Mouse (Mus musculus) stomach, embryonic 14.5 days (tissue): Measurements from ENCODE around the gene Hmcn2. TPM values are rescaled to one million over a fixed set of nuclear protein-coding genes. Genes with fewer than 3 reads are reported as not detected.

Experiments used
- ATAC-seq: fragments of 200-750 bp; cut with Nextera tagmentation; 2 replicates; pipeline ENCODE4 v1.8.0; 2017; ENCODE audit warnings: low read depth, moderate TSS enrichment; ENCODE audit not compliant: insufficient number of reproducible peaks, insufficient read depth, low FRiP score
- H3K27ac ChIP-seq: fragments of 300-500 bp; sonication (generic); 2 replicates; pipeline ENCODE4 v1.5.1; 2014; ENCODE audit warnings: mild to moderate bottlenecking, low read length, moderate library complexity, mixed read lengths
- H3K27me3 ChIP-seq: fragments of 300-500 bp; sonication (generic); 2 replicates; pipeline ENCODE4 v1.6.1; 2014; ENCODE audit warnings: low read length, control low read depth, mixed read lengths; ENCODE audit not compliant: control insufficient read depth, insufficient read depth
- H3K36me3 ChIP-seq: fragments of 300-500 bp; sonication (generic); 2 replicates; pipeline ENCODE4 v1.6.1; 2014; ENCODE audit warnings: mild to moderate bottlenecking, control low read depth, low read length, moderate library complexity, mixed read lengths; ENCODE audit not compliant: control insufficient read depth, insufficient read depth
- H3K4me1 ChIP-seq: fragments of 300-500 bp; sonication (generic); 2 replicates; pipeline ENCODE4 v1.6.1; 2014; ENCODE audit warnings: low read length, control low read depth, mixed read lengths; ENCODE audit not compliant: control insufficient read depth, insufficient read depth
- H3K4me2 ChIP-seq: fragments of 300-500 bp; sonication (generic); replicated peaks from 2 replicates; pipeline ENCODE4 v1.6.1; 2014; ENCODE audit warnings: low read depth, low read length, control low read depth
- H3K4me3 ChIP-seq: fragments of 300-500 bp; sonication (generic); 2 replicates; pipeline ENCODE4 v1.5.1; 2014; ENCODE audit warnings: low read depth, low read length, control low read depth
- H3K9ac ChIP-seq: fragments of 300-500 bp; sonication (generic); replicated peaks from 2 replicates; pipeline ENCODE4 v1.6.1; 2014; ENCODE audit warnings: low read depth, mild to moderate bottlenecking, control low read depth, low read length, moderate library complexity, mixed read lengths
- H3K9me3 ChIP-seq: fragments of 300-500 bp; sonication (generic); 2 replicates; pipeline ENCODE4 v1.6.1; 2016; ENCODE audit warnings: low read depth, low read length, control low read depth; ENCODE audit not compliant: control insufficient read depth
- WGBS: fragments of 180-500 bp; shearing (Covaris S2); extraction: QIAGEN DNeasy Blood & Tissue Kit; methylation state at CpG from one replicate; pipeline ENCODE4 v1.1.7; 2014; 5-methylcytosine and 5-hydroxymethylcytosine counted together
- polyA plus RNA-seq: library from polyadenylated mRNA; unstranded; fragments of >200 nt; fragmentation: Nextera tagmentation; extraction: Ambion mirVana; gene quantifications from 2 replicates; pipeline ENCODE4 v1.2.1, GENCODE M21; 2014

Hmcn2 gene
- polyA plus RNA-seq, 1 experiment from 2014 or later, result 4.1 TPM

DNA sequence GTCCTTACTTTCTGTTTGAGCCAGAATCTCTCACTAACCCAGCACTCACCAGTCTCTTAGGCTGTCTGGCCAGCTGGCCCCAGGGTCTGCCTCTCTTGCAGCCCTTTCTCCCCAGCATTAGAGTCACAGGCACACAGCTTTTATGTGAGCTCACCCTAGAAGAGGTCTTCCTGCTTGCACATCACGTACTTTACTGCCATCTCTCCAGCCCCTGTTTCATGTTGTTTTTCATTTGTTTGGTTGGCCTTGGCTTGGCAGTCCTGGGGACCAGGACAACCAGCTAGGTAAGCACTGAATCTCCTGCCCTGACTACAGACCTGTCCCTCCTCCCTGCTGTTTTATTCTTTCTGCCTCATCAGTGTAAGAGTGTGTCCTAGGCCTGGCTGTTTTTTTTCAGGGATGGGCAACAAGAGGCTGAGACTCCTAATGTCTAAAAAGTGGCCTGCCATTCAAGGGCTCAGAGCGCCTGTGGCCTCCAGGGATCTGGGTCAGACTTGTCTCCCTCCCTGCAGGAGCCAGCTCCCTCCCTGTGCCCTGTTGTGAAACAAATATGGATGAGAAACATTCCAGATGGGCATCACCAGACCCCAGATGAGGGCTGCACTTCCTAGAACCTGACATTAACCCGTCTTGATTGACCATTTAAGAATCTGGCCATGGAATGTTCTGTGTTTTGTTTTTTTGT, 134.7 kb downstream of the Hmcn2 start:
- no peaks in the 10 kb centered on the region for H3K27me3 ChIP-seq
- no peak for ATAC-seq
- H3K9ac ChIP-seq, result no peak overlapping the region
- H3K27ac ChIP-seq, result peak overlapping the region; percentile 30
- H3K4me3 ChIP-seq, result no peak overlapping the region
- 63% methylated on average over 3 of the region's 3 CpGs for WGBS
- H3K36me3 ChIP-seq, result no peaks in the 10 kb centered on the region
- H3K4me1 ChIP-seq, result peaks cover 16% of the 10 kb centered on the region; the same call in 1 of the 2 replicates
- H3K4me2 ChIP-seq, result no peak overlapping the region
- no peaks in the 10 kb centered on the region for H3K9me3 ChIP-seq

DNA sequence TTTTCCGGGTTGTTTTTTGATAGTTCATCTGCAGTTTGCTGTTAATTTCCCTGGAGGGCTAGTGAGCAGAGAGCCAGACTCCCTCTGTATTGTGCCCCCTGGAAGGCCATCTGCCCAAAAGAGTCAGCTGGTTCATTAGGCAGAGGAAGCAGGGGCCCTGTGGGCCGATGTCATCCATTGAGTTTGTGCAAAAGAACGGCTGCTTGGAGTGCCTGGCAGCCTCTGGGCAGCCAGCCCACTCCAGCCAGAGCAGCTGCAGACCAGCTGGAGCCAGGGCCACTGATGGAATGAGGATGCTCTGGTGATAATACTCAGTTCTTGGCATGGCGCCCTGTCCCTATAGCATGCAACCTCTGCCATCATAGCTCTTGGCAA, 135.2 kb downstream of the Hmcn2 start:
- ATAC-seq, result peak; percentile 59
- H3K9ac ChIP-seq, result no peak overlapping the region
- H3K4me3 ChIP-seq, result no peak overlapping the region
- peaks cover 17% of the 10 kb centered on the region; the same call in 1 of the 2 replicates for H3K4me1 ChIP-seq
- peak overlapping the region; percentile 30 for H3K27ac ChIP-seq
- H3K36me3 ChIP-seq, result no peaks in the 10 kb centered on the region
- 43% methylated on average over 4 of the region's 4 CpGs for WGBS
- no peaks in the 10 kb centered on the region for H3K9me3 ChIP-seq
- H3K27me3 ChIP-seq, result no peaks in the 10 kb centered on the region
- no peak overlapping the region for H3K4me2 ChIP-seq

DNA sequence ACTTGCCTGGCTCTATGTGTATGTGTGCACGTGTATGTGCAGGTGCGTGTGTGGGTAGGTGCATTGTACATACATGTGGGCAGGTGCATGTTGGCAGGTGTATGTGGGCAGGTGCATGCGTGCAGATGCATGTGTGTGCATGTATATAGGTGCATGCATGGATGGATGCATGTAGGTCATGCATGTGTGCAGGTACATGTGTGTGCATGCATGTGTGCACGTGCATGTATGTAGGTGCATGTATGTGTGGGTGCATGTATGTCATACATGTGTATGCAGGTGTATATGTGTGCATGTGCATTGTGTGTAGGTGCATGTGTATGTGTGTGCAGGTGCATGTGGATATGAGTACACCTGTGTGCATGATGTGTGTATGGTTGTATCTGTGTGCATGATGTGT, 135.7 kb downstream of the Hmcn2 start:
- Histone ChIP-seq H3K27me3 (no peaks in the 10 kb centered on the region), H3K4me2 (no peak overlapping the region), H3K27ac (no peak overlapping the region), H3K9ac (no peak overlapping the region), H3K9me3 (no peaks in the 10 kb centered on the region), H3K4me3 (no peak overlapping the region), H3K4me1 (peaks cover 17% of the 10 kb centered on the region; the same call in 1 of the 2 replicates), H3K36me3 (no peaks in the 10 kb centered on the region)
- ATAC-seq, result 0 out of 2 replicates have a peak, but pooled peaks have one; percentile 35
- WGBS, result 92% methylated on average over 4 of the region's 4 CpGs

DNA sequence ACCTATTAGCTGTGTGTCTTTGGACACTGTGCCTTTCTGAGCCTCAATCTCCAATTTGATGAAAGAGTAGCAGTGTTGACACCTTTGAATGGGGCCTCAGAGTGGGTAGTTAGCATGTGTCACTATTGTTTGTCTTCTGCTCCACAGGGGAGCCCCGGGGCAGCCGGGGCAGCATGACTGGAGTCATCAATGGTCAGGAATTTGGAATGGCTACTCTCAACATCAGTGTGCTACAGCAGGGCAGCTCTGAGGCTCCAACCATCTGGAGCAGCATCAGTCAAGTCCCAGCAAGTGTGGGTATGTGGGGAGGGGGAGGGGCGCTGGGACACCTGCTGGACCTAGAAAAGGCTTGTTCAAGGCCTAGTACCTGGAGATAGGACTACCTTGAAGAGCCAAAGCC, 136.4 kb downstream of the Hmcn2 start:
- ATAC-seq, result no peak
- H3K27me3 ChIP-seq, result no peaks in the 10 kb centered on the region
- 52% methylated on average over 3 of the region's 3 CpGs for WGBS
- no peak overlapping the region for H3K4me3 ChIP-seq
- no peak overlapping the region for H3K9ac ChIP-seq
- no peak overlapping the region for H3K27ac ChIP-seq
- peaks cover 17% of the 10 kb centered on the region; the same call in 1 of the 2 replicates for H3K4me1 ChIP-seq
- H3K9me3 ChIP-seq, result no peaks in the 10 kb centered on the region
- no peak overlapping the region for H3K4me2 ChIP-seq
- no peaks in the 10 kb centered on the region for H3K36me3 ChIP-seq

DNA sequence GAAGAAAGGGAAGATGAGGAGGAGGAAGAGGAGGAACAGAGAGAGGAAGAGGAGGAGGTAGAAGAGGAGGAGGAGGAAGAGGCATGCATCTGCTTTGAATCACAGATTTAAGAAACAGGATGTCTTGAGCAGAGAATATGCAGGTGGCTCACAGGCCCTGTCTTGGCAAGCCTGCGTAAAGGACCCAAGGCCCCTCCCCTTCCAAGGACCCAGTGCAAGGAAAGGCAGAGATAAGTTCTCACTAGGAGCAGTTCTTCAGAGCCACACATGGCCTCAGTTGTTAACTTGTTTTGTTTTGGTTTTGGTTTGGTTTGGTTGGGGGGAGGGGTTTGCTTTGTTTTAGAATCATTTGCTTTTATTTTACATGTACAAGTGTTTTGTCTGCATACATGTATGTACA, 137.3 kb downstream of the Hmcn2 start:
- no peak for ATAC-seq
- Histone ChIP-seq H3K27me3 (no peaks in the 10 kb centered on the region), H3K9me3 (no peaks in the 10 kb centered on the region), H3K27ac (no peak overlapping the region), H3K4me3 (no peak overlapping the region), H3K4me1 (peaks cover 17% of the 10 kb centered on the region; the same call in 1 of the 2 replicates), H3K4me2 (no peak overlapping the region), H3K9ac (no peak overlapping the region), H3K36me3 (no peaks in the 10 kb centered on the region)
- 10% methylated on average over 1 of the region's 1 CpGs for WGBS

DNA sequence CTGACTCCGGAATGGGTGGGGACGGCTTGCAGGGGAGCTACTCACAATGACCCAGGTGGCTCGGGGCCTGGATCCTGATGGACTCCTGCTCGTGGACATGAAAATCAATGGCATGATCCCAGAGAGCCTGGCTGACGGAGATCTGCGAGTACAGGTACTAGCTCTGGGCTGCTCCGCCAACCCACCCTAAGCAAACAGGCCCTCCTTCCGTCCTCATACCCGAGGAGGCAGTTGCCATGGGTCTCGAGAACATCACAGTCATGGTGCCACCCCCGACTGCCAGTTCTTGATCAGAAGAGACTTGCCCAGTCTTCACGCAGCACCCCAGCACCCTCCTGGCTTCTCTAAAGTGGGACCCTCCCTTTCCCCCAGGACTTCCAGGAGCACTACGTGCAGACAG, 138.8 kb downstream of the Hmcn2 start:
- 77% methylated on average over 13 of the region's 13 CpGs for WGBS
- Histone ChIP-seq H3K9ac (no peak overlapping the region), H3K36me3 (no peaks in the 10 kb centered on the region), H3K4me1 (peaks cover 17% of the 10 kb centered on the region; the same call in 1 of the 2 replicates), H3K9me3 (no peaks in the 10 kb centered on the region), H3K27ac (no peak overlapping the region), H3K4me3 (no peak overlapping the region), H3K27me3 (no peaks in the 10 kb centered on the region), H3K4me2 (no peak overlapping the region)
- no peak for ATAC-seq

DNA sequence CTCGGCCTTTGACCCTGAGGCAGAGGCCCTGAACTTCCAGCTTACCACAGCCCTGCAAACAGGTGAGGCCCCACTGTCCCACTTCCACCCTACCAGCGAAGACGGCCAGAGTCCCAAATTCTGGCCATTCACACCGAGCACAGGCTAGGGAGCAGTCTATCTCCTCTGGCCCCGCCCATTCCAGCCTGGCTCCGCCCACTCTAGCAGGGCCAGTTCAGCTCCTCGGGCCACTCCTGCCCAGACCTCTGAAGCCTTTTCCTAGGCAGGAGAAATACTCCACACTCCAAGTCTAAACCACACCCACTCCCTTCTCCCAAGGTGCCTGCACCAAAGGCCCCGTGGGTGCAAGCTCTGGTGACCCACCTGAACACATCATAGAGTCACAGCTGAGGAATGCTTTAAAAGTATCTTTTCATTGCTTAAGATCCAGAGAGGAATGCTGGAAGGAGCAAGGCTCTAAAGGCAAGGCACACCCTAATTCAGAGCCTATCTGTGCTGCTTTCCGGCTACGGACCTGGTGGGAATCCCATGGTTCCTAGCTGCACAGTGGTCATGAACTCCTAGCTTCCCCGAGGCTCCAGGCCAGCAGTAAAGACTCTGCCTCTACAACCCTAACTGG, 139.5 kb downstream of the Hmcn2 start:
- no peak overlapping the region for H3K9ac ChIP-seq

DNA sequence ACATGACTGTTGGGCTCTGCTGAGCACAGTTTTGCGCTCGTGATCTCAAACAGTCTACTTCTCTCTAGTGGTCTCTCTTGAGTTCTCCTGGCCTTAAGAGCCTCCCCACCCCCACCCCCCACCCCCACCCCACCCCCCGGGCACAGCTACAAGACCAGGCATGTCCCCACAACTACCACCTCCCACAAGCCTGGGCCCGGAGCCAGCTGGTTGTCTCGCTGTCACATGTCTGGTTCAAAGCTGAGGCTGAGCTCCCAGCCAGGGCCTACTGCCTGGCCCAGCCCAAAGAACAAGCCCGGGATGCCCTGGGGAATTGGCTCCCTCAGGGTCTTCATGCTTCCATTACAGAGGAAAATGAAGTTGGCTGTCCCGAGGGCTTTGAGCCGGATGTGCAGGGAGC, 140.1 kb downstream of the Hmcn2 start:
- H3K9me3 ChIP-seq, result no peaks in the 10 kb centered on the region
- peak; percentile 23; the same call in 1 of the 2 replicates for ATAC-seq
- H3K4me3 ChIP-seq, result no peak overlapping the region
- no peak overlapping the region for H3K9ac ChIP-seq
- peaks cover 16% of the 10 kb centered on the region; the same call in 1 of the 2 replicates for H3K4me1 ChIP-seq
- H3K27ac ChIP-seq, result peak overlapping the region; percentile 23; the same call in 1 of the 2 replicates
- H3K27me3 ChIP-seq, result no peaks in the 10 kb centered on the region
- no peaks in the 10 kb centered on the region for H3K36me3 ChIP-seq
- no peak overlapping the region for H3K4me2 ChIP-seq
- 58% methylated on average over 8 of the region's 8 CpGs for WGBS

More for the DNA sequence above, 139.5 kb downstream of the Hmcn2 start:
- Histone ChIP-seq H3K9me3 (no peaks in the 10 kb centered on the region), H3K27ac (peak overlapping the region; percentile 23; the same call in 1 of the 2 replicates), H3K4me1 (peaks cover 17% of the 10 kb centered on the region; the same call in 1 of the 2 replicates), H3K27me3 (no peaks in the 10 kb centered on the region), H3K36me3 (no peaks in the 10 kb centered on the region), H3K4me3 (no peak overlapping the region), H3K4me2 (no peak overlapping the region)
- no peak for ATAC-seq
- WGBS, result 40% methylated on average over 11 of the region's 11 CpGs
